Mouse (Mus musculus) liver (tissue): Measurements from ENCODE around the gene Spag9.
"Not testable (repeated sequence)": the region's sequence is repeated elsewhere in the genome, so short reads cannot be mapped to it uniquely, and the experiment has no call there.

Experiments used
- DNase-seq: peaks from one replicate; pipeline ENCODE4 v3.0.0-alpha.2; 2020; ENCODE audit warnings: mixed read lengths

The Spag9 gene

GRCm38 (mm10) chr11:94054901-94055300, 59.0 kb downstream of the Spag9 start:
- DNase-seq: no peak

GRCm38 (mm10) chr11:94063941-94064340, 68.0 kb downstream of the Spag9 start:
- no peak for DNase-seq

GRCm38 (mm10) chr11:94070455-94070854, 74.6 kb downstream of the Spag9 start:
- no peak for DNase-seq

- DNase-seq: no peak
These were observed 77.4 kb downstream of the Spag9 start for GRCm38 (mm10) chr11:94073283-94073682.

- DNase-seq: not testable (repeated sequence)
These were observed 91.1 kb downstream of the Spag9 start for GRCm38 (mm10) chr11:94086966-94087365.

GRCm38 (mm10) chr11:94090496-94090895, 94.6 kb downstream of the Spag9 start:
- DNase-seq: no peak

- DNase-seq: no peak
These were observed 101.6 kb downstream of the Spag9 start for GRCm38 (mm10) chr11:94097489-94097888.

- no peak for DNase-seq
These were observed 102.9 kb downstream of the Spag9 start for GRCm38 (mm10) chr11:94098840-94099239.

GRCm38 (mm10) chr11:94113795-94114194, 117.9 kb downstream of the Spag9 start:
- DNase-seq: peak; percentile 43

- no peak for DNase-seq
These were observed 119.5 kb downstream of the Spag9 start for GRCm38 (mm10) chr11:94115408-94115807.

- DNase-seq: no peak
These were observed 120.8 kb downstream of the Spag9 start for GRCm38 (mm10) chr11:94116655-94117054.

- DNase-seq: no peak
These were observed 121.9 kb downstream of the Spag9 start for GRCm38 (mm10) chr11:94117836-94118235.

- DNase-seq: no peak
These were observed 122.7 kb downstream of the Spag9 start for GRCm38 (mm10) chr11:94118612-94119011.

GRCm38 (mm10) chr11:94120690-94121089, 124.8 kb downstream of the Spag9 start:
- no peak for DNase-seq

- no peak for DNase-seq
These were observed 125.6 kb downstream of the Spag9 start for GRCm38 (mm10) chr11:94121501-94121900.

- no peak for DNase-seq
These were observed 126.6 kb downstream of the Spag9 start for GRCm38 (mm10) chr11:94122341-94123030.

- DNase-seq: no peak
These were observed 130.8 kb downstream of the Spag9 start for GRCm38 (mm10) chr11:94126701-94127100.

- DNase-seq: peak; percentile 72
These were observed 132.1 kb downstream of the Spag9 start for GRCm38 (mm10) chr11:94127966-94128365.

GRCm38 (mm10) chr11:94128506-94128905, 132.6 kb downstream of the Spag9 start:
- no peak for DNase-seq

- peak; percentile 61 for DNase-seq
These were observed 133.6 kb downstream of the Spag9 start for GRCm38 (mm10) chr11:94129261-94130059.

GRCm38 (mm10) chr11:94130118-94131095, 134.5 kb downstream of the Spag9 start:
- no peak for DNase-seq

- DNase-seq: peak; percentile 87
These were observed 137.6 kb downstream of the Spag9 start for GRCm38 (mm10) chr11:94133344-94133955.
